Mouse (Mus musculus): ENCODE results near the gene Gm14399.

DNA sequence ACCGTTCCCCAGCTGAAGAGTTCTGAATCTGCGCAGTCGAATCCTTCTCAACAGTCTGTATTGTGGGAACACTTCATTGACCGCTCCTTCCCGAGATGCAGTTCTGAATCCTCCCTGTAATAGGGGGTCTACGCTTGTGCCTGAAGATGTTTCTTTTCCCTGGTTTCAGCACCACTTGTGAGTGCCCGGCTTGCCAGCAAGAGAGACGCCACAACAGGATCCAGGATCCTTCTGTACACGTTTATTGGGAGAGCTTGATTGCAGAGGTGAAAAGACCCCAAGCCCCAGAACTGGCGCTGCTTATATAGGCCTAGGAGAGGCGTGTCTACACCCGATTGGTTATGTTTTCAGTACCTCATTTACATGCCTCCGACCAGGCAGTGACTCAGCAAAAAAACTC, 14.9 kb upstream of the Gm14399 start:
- no peak for TF ChIP-seq POLR2A (IDR thresholded peaks at IDR 0.05; ENCODE audit: insufficient read length, low read depth)
- no peak for TF ChIP-seq MYOG (IDR thresholded peaks at IDR 0.05; ENCODE audit: control insufficient read depth in 1 of 3, insufficient read depth in 1 of 3, insufficient read length in 2 of 3, low read depth in 2 of 3)
- no peak for TF ChIP-seq MAX (IDR thresholded peaks at IDR 0.05; ENCODE audit: low read depth)
- TF ChIP-seq E2F4 (IDR thresholded peaks at IDR 0.05; ENCODE audit: insufficient read depth) = no peak
- no peak for TF ChIP-seq MYOD1 (IDR thresholded peaks at IDR 0.05; ENCODE audit: control insufficient read depth in 1 of 3, insufficient read length in 2 of 3, low read depth in 2 of 3)
- TF ChIP-seq TCF12 (IDR thresholded peaks at IDR 0.05; ENCODE audit: insufficient read depth, poor library complexity, severe bottlenecking) = no peak
- no peak for TF ChIP-seq USF1 (IDR thresholded peaks at IDR 0.05; ENCODE audit: low read depth)
- no peak for TF ChIP-seq CEBPB (IDR thresholded peaks at IDR 0.05; ENCODE audit: insufficient read depth, poor library complexity, severe bottlenecking)
- no peak for TF ChIP-seq POLR2AphosphoS2 (IDR thresholded peaks at IDR 0.05; ENCODE audit: insufficient read length, low read depth)
- no peak for TF ChIP-seq SRF (IDR thresholded peaks at IDR 0.05; ENCODE audit: control insufficient read depth, insufficient read length, low read depth)
- TF ChIP-seq TCF3 (IDR thresholded peaks at IDR 0.05; ENCODE audit: insufficient read length, low read depth) = no peak
- no peak for TF ChIP-seq REST (IDR thresholded peaks at IDR 0.05; ENCODE audit: insufficient read depth, insufficient read length)

All from myocyte (in vitro differentiated cells).